Mouse (Mus musculus) heart, embryonic 10.5 days (tissue): ENCODE data around the gene Hspb3. TPM values are rescaled to one million over a fixed set of nuclear protein-coding genes. Genes with fewer than 3 reads are reported as not detected.

Source experiments
- DNase-seq: peaks from one replicate; pipeline ENCODE4 v3.0.0-alpha.2; 2017; ENCODE audit warnings: low spot score
- H3K27ac ChIP-seq: fragments of 300-500 bp; sonication (generic); 2 replicates; pipeline ENCODE4 v1.5.1; 2016; ENCODE audit warnings: mild to moderate bottlenecking
- H3K27me3 ChIP-seq: fragments of 300-500 bp; sonication (generic); 2 replicates; pipeline ENCODE4 v1.6.1; 2016; ENCODE audit warnings: mild to moderate bottlenecking; ENCODE audit not compliant: poor library complexity, insufficient read depth, severe bottlenecking
- H3K36me3 ChIP-seq: fragments of 300-500 bp; sonication (generic); 2 replicates; pipeline ENCODE4 v1.6.1; 2016; ENCODE audit warnings: mild to moderate bottlenecking, moderate library complexity
- H3K4me1 ChIP-seq: fragments of 300-500 bp; sonication (generic); 2 replicates; pipeline ENCODE4 v1.6.1; 2016; ENCODE audit warnings: mild to moderate bottlenecking
- H3K4me3 ChIP-seq: fragments of 300-500 bp; sonication (generic); 2 replicates; pipeline ENCODE4 v1.5.1; 2016; ENCODE audit warnings: mild to moderate bottlenecking, moderate library complexity
- H3K9me3 ChIP-seq: fragments of 300-500 bp; sonication (generic); 2 replicates; pipeline ENCODE4 v1.6.1; 2016; ENCODE audit warnings: mild to moderate bottlenecking, moderate library complexity
- WGBS: fragments of 180-500 bp; shearing (Covaris S2); methylation state at CpG from one replicate; pipeline ENCODE4 v1.1.7; 2016; 5-methylcytosine and 5-hydroxymethylcytosine counted together
- polyA plus RNA-seq: library from polyadenylated mRNA; unstranded; fragments of >200 nt; fragmentation: Nextera tagmentation; extraction: Ambion mirVana; gene quantifications from 2 replicates; pipeline ENCODE4 v1.2.1, GENCODE M21; 2016

The Hspb3 gene
- polyA plus RNA-seq, 1 experiment from 2014 or later = 42.9 TPM

- peak overlapping the region; percentile 84 for H3K4me3 ChIP-seq
Measured at GRCm38 (mm10) chr13:113613341-113613740, 50.1 kb downstream of the Hspb3 start.

More at GRCm38 (mm10) chr13:113613341-113613740, 50.1 kb downstream of the Hspb3 start:
- peaks cover 91% of the 10 kb centered on the region for H3K4me1 ChIP-seq
- H3K27ac ChIP-seq = peak overlapping the region; percentile 48
- peaks cover 11% of the 10 kb centered on the region; the same call in 1 of the 2 replicates for H3K36me3 ChIP-seq
- WGBS = 22% methylated on average over 12 of the region's 12 CpGs
- no peaks in the 10 kb centered on the region for H3K27me3 ChIP-seq
- H3K9me3 ChIP-seq = no peaks in the 10 kb centered on the region
- DNase-seq = no peak

Other genes with a start within 250 kb of the Hspb3 start
- gene Snx18, start 45.1 kb downstream of the Hspb3 start, polyA plus RNA-seq = 18.0 and 22.4 TPM in 2 replicates
- 7.5 and 8.9 TPM in 2 replicates for gene Arl15, start 130.8 kb upstream of the Hspb3 start, polyA plus RNA-seq